8 mouse cellular contexts compared by ENCODE assay signal in the genomic region with DNA sequence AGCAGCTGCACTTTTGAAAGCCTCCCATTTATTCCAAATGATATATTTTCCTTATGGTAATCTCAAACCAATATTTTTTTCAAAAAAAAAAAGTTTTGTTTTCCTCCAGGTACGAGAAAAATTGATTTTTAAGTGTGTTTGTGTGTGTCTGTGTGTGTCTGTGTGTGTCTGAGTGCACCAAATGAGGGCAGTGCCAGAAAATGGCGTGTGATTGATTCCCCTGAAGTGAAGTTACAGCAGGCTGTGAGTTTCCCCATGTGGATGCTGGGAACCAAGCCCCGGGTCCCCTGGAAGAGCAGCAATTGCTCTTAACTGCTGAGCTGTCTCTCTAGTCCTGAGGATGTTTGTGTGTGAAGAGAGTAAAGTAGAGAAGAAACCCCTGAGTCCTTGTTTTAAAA. TPM values are rescaled to one million over a fixed set of nuclear protein-coding genes. Genes with fewer than 3 reads are reported as not detected.
DNase-seq lines count a peak whose midpoint lies in the region; ATAC-seq lines count a peak whose summit lies in the region.

No protein-coding gene starts in this region.

- ATAC-seq in heart, embryonic 13.5 days (ENCODE audit: extremely low read depth, insufficient number of reproducible peaks, low FRiP score, low TSS enrichment): no peak
- ATAC-seq in hindbrain, embryonic 11.5 days (ENCODE audit: low FRiP score): no peak
- no peak for ATAC-seq in midbrain, embryonic 13.5 days
- no peak for ATAC-seq in inflammation-experienced regulatory T-cells, adult 6 months

- peaks cover 1% of the 10 kb centered on the region; the same call in 1 of the 2 replicates for H3K36me3 ChIP-seq in heart, embryonic 13.5 days
- H3K36me3 ChIP-seq in hindbrain, embryonic 11.5 days (ENCODE audit: control insufficient read depth, insufficient read depth, low read length): no peaks in the 10 kb centered on the region
- H3K36me3 ChIP-seq in midbrain, embryonic 13.5 days: no peaks in the 10 kb centered on the region

- no peaks in the 10 kb centered on the region for H3K27me3 ChIP-seq in heart, embryonic 13.5 days (replicated peaks)
- H3K27me3 ChIP-seq in hindbrain, embryonic 11.5 days (ENCODE audit: control insufficient read depth, insufficient read depth, low read length): no peaks in the 10 kb centered on the region
- no peaks in the 10 kb centered on the region for H3K27me3 ChIP-seq in midbrain, embryonic 13.5 days

- H3K9ac ChIP-seq in heart, embryonic 13.5 days: peak overlapping the region; percentile 90
- H3K9ac ChIP-seq in hindbrain, embryonic 11.5 days (ENCODE audit: low read depth, low read length): peak overlapping the region; percentile 89
- peak overlapping the region; percentile 87 for H3K9ac ChIP-seq in midbrain, embryonic 13.5 days (replicated peaks)

- no peaks in the 10 kb centered on the region for H3K9me3 ChIP-seq in heart, embryonic 13.5 days
- no peaks in the 10 kb centered on the region for H3K9me3 ChIP-seq in hindbrain, embryonic 11.5 days (ENCODE audit: control insufficient read depth, low read length)
- H3K9me3 ChIP-seq in midbrain, embryonic 13.5 days: no peaks in the 10 kb centered on the region

- peak overlapping the region; percentile 85 for H3K4me2 ChIP-seq in heart, embryonic 13.5 days
- peak overlapping the region; percentile 65 for H3K4me2 ChIP-seq in hindbrain, embryonic 11.5 days (replicated peaks; ENCODE audit: low read depth, low read length)
- H3K4me2 ChIP-seq in midbrain, embryonic 13.5 days (replicated peaks): peak overlapping the region; percentile 65

- H3K27ac ChIP-seq in heart, embryonic 13.5 days (replicated peaks): peak overlapping the region; percentile 89; the same call in 1 of the 2 replicates
- no peak overlapping the region for H3K27ac ChIP-seq in hindbrain, embryonic 11.5 days (ENCODE audit: low read depth, low read length)
- peak overlapping the region; percentile 93 for H3K27ac ChIP-seq in midbrain, embryonic 13.5 days

- H3K4me1 ChIP-seq in heart, embryonic 13.5 days: peaks cover 33% of the 10 kb centered on the region
- H3K4me1 ChIP-seq in hindbrain, embryonic 11.5 days (replicated peaks; ENCODE audit: control insufficient read depth, insufficient read depth, low read length): 0 out of 2 replicates have a peak, but pooled peaks cover 2% of the 10 kb centered on the region
- peaks cover 34% of the 10 kb centered on the region for H3K4me1 ChIP-seq in midbrain, embryonic 13.5 days (replicated peaks)

- DNase-seq in heart, adult 9 months (ENCODE audit: low spot score in 2 of 2): no peak
- peak; percentile 47 for DNase-seq in NIH3T3 (ENCODE audit: low read depth)
- no peak for DNase-seq in hindbrain, embryonic 11.5 days (ENCODE audit: low spot score)
- no peak for DNase-seq in gastrocnemius, postnatal 4 days (ENCODE audit: low spot score in 2 of 2)
- DNase-seq in right cerebral cortex, adult 2 months (ENCODE audit: low spot score in 2 of 2): no peak

- H3K4me3 ChIP-seq in heart, embryonic 13.5 days: peak overlapping the region; percentile 75
- H3K4me3 ChIP-seq in hindbrain, embryonic 11.5 days (ENCODE audit: low read depth, low read length): peak overlapping the region; percentile 86
- peak overlapping the region; percentile 68 for H3K4me3 ChIP-seq in midbrain, embryonic 13.5 days (replicated peaks)

- WGBS in heart, embryonic 13.5 days: 14% methylated on average over 3 of the region's 3 CpGs
- 18% methylated on average over 3 of the region's 3 CpGs for WGBS in hindbrain, embryonic 11.5 days
- WGBS in midbrain, embryonic 13.5 days: 15% methylated on average over 3 of the region's 3 CpGs

RNA-seq across cellular contexts. Expression of gene A430033K04Rik, which starts 0.8 kb away (rescaled TPM):
- 7.0 and 7.3 TPM in 2 replicates for polyA plus RNA-seq in heart, embryonic 13.5 days (2015; fragmentation: Nextera tagmentation; extraction: Ambion mirVana)
- polyA plus RNA-seq in hindbrain, embryonic 11.5 days (2014; fragmentation: Nextera tagmentation; extraction: Ambion mirVana): 12.4 and 12.5 TPM in 2 replicates
- polyA plus RNA-seq in midbrain, embryonic 13.5 days (2015; fragmentation: Nextera tagmentation; extraction: Ambion mirVana): 22.7 and 24.4 TPM in 2 replicates
- 1 to 10 TPM; 6.7 to 7.3 TPM for total RNA-seq in gastrocnemius, postnatal 4 days (2021)
- 10 to 100 TPM in 1 of 3 experiments, 1 to 10 TPM in 2; 6.2 to 11.7 (median 8.7) TPM for polyA plus RNA-seq in inflammation-experienced regulatory T-cells, adult 6 months (2017; shearing (Covaris generic))

RNA-seq across cellular contexts. Expression of gene Zfp68, which starts 3.9 kb away (rescaled TPM):
- 38.6 and 40.8 TPM in 2 replicates for polyA plus RNA-seq in heart, embryonic 13.5 days (2015; fragmentation: Nextera tagmentation; extraction: Ambion mirVana)
- 83.5 and 85.2 TPM in 2 replicates for polyA plus RNA-seq in hindbrain, embryonic 11.5 days (2014; fragmentation: Nextera tagmentation; extraction: Ambion mirVana)
- polyA plus RNA-seq in midbrain, embryonic 13.5 days (2015; fragmentation: Nextera tagmentation; extraction: Ambion mirVana): 91.2 and 95.3 TPM in 2 replicates
- total RNA-seq in gastrocnemius, postnatal 4 days (2021): 10 to 100 TPM; 28.6 to 32.6 TPM
- 10 to 100 TPM; 47.2 to 51.3 (median 50.6) TPM for polyA plus RNA-seq in inflammation-experienced regulatory T-cells, adult 6 months (2017; shearing (Covaris generic))

RNA-seq across cellular contexts. Expression of gene 1700123K08Rik, which starts 59.0 kb away (rescaled TPM):
- polyA plus RNA-seq in heart, embryonic 13.5 days (2015; fragmentation: Nextera tagmentation; extraction: Ambion mirVana): not detected in 2 replicates
- 0.49 TPM in 1 of 2 replicates, not detected in the other for polyA plus RNA-seq in hindbrain, embryonic 11.5 days (2014; fragmentation: Nextera tagmentation; extraction: Ambion mirVana)
- not detected in 2 replicates for polyA plus RNA-seq in midbrain, embryonic 13.5 days (2015; fragmentation: Nextera tagmentation; extraction: Ambion mirVana)
- not detected for total RNA-seq in gastrocnemius, postnatal 4 days (2021)
- not detected for polyA plus RNA-seq in inflammation-experienced regulatory T-cells, adult 6 months (2017; shearing (Covaris generic))
